Mouse (Mus musculus) embryonic facial prominence, embryonic 10.5 days (tissue): Measurements from ENCODE around the gene Erbin. TPM values are rescaled to one million over a fixed set of nuclear protein-coding genes. Genes with fewer than 3 reads are reported as not detected.

ENCODE experiments used
- DNase-seq: peaks from one replicate; pipeline ENCODE4 v3.0.0-alpha.2; 2017; ENCODE audit warnings: low spot score
- H3K27ac ChIP-seq: fragments of 300-500 bp; sonication (generic); replicated peaks from 2 replicates; pipeline ENCODE4 v1.5.1; 2016; ENCODE audit warnings: mild to moderate bottlenecking
- H3K27me3 ChIP-seq: fragments of 300-500 bp; sonication (generic); replicated peaks from 2 replicates; pipeline ENCODE4 v1.6.1; 2016; ENCODE audit warnings: low read depth, mild to moderate bottlenecking; ENCODE audit not compliant: poor library complexity, severe bottlenecking
- H3K36me3 ChIP-seq: fragments of 300-500 bp; sonication (generic); replicated peaks from 2 replicates; pipeline ENCODE4 v1.6.1; 2016; ENCODE audit warnings: mild to moderate bottlenecking, moderate library complexity
- H3K4me1 ChIP-seq: fragments of 300-500 bp; sonication (generic); 2 replicates; pipeline ENCODE4 v1.6.1; 2016
- H3K4me3 ChIP-seq: fragments of 300-500 bp; sonication (generic); 2 replicates; pipeline ENCODE4 v1.5.1; 2016; ENCODE audit warnings: mild to moderate bottlenecking, moderate library complexity
- H3K9me3 ChIP-seq: fragments of 300-500 bp; sonication (generic); 2 replicates; pipeline ENCODE4 v1.6.1; 2016; ENCODE audit warnings: mild to moderate bottlenecking
- WGBS: fragments of 180-500 bp; shearing (Covaris S2); methylation state at CpG from one replicate; pipeline ENCODE4 v1.1.7; 2016; 5-methylcytosine and 5-hydroxymethylcytosine counted together
- polyA plus RNA-seq: library from polyadenylated mRNA; unstranded; fragments of >200 nt; fragmentation: Nextera tagmentation; extraction: Ambion mirVana; gene quantifications from 2 replicates; pipeline ENCODE4 v1.2.1, GENCODE M21; 2016

Gene Erbin
- polyA plus RNA-seq, 1 experiment from 2014 or later = 16.6 TPM

DNA sequence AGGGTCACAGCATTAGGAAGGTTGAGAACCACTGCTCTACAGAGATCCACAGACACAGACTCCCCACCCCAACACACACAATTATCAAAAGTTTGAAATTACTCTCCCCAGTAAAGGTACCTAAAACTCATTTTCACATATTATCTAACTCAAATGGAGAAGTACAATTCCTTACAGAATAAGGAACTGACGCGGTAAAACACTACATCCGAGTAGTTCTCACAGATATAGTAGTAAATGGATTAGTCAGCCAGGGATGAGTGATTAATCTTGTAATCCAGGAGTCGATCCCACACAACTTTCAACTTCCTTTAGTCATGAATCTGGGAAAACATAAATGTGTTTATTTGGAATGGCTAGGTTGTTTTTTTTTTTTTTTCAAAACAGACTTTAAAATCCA, 22.7 kb downstream of the Erbin start:
- H3K27ac ChIP-seq = no peak overlapping the region
- DNase-seq = no peak
- H3K27me3 ChIP-seq = no peaks in the 10 kb centered on the region
- no peak overlapping the region for H3K4me3 ChIP-seq
- H3K9me3 ChIP-seq = peaks cover 7% of the 10 kb centered on the region
- H3K36me3 ChIP-seq = peaks cover 30% of the 10 kb centered on the region
- WGBS = 95% methylated on average over 4 of the region's 4 CpGs
- H3K4me1 ChIP-seq = no peaks in the 10 kb centered on the region

DNA sequence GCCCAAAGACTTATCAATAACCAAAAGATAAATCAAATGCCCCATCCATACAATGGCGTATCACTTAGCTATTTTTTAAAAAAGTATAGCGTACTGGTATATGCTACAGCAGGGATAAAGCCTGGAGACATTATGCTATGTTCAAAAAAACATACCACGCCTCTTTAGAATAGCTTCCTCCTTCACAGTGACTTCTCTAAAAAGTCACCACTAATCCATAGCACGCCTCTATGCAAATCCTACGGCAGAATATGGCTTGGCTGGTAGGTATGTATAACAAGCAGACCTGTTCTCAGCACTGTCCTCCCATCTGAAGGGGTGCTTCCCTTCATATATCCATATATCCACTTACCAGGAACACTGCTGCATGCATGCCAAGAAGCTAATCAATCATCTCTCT, 27.2 kb downstream of the Erbin start:
- WGBS = 95% methylated on average over 5 of the region's 5 CpGs
- Histone ChIP-seq H3K27ac (no peak overlapping the region), H3K36me3 (peaks cover 8% of the 10 kb centered on the region), H3K4me3 (no peak overlapping the region), H3K4me1 (peaks cover 10% of the 10 kb centered on the region), H3K9me3 (no peaks in the 10 kb centered on the region; the same call in 1 of the 2 replicates), H3K27me3 (no peaks in the 10 kb centered on the region)
- DNase-seq = no peak

DNA sequence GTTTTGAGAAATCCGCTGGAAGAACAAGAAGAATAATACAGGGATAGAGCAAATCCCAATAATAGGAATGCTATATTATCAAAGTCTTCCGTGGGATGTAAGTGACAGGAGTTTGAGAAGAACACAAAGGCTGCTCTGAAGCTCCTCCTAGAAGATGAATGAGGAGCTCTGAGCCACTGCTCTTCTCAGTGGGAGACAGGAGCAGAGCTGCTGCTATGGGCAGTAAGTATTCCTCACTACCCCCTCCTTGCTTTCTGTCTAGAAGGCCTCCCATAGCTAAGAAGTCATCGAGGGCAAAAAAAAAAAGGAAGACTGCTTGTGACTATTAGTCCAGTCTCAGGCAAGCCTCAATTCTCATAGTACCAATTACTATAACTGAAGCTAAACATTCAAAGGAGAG, 30.3 kb downstream of the Erbin start:
- no peak for DNase-seq
- Histone ChIP-seq H3K9me3 (no peaks in the 10 kb centered on the region), H3K27ac (no peak overlapping the region), H3K27me3 (no peaks in the 10 kb centered on the region), H3K4me3 (no peak overlapping the region), H3K4me1 (peaks cover 10% of the 10 kb centered on the region), H3K36me3 (peaks cover 14% of the 10 kb centered on the region)
- WGBS = 51% methylated on average over 3 of the region's 3 CpGs

DNA sequence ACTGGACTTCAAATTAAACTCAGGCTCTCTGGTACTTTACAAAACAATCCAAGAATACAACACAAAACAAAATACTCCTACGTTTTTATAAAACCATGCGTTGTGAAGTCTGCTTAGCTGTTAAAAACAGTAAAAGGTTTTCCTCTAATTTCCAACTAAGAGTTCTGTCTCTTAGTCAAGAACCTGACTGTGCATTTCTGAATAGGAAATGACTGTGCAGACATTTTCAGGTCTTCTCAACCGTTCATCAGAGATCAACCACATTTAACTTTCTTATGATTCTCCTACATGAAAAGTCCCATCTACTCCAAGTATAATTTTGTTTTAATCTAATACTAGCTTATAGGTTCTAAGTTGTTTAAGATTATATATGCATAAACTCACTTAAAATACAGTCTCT, 33.8 kb downstream of the Erbin start:
- H3K4me1 ChIP-seq = peaks cover 10% of the 10 kb centered on the region
- H3K4me3 ChIP-seq = no peak overlapping the region
- 89% methylated on average over 3 of the region's 3 CpGs for WGBS
- no peaks in the 10 kb centered on the region for H3K9me3 ChIP-seq
- DNase-seq = no peak
- H3K27me3 ChIP-seq = no peaks in the 10 kb centered on the region
- H3K36me3 ChIP-seq = peaks cover 42% of the 10 kb centered on the region
- no peak overlapping the region for H3K27ac ChIP-seq

DNA sequence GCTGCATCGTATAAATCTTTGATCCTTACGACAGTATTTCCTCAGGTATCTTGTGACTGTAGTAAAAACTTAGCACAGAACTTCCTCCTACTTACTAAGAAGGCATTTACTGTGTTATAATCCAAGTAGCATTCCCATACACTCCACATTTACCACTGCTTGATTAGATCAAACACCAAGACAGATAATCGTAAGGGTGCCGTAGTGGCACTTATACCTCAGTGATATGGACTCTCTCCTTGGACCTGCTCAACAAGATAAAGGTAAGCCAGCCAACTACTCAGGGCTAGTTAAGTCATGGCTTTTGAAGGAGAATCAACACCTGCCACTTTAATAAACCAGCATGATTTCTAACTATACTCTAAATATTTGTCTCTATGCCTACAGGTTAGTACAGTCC, 39.1 kb downstream of the Erbin start:
- WGBS = 96% methylated on average over 4 of the region's 4 CpGs
- H3K36me3 ChIP-seq = peaks cover 70% of the 10 kb centered on the region
- no peak overlapping the region for H3K27ac ChIP-seq
- DNase-seq = no peak
- H3K27me3 ChIP-seq = no peaks in the 10 kb centered on the region
- no peak overlapping the region for H3K4me3 ChIP-seq
- no peaks in the 10 kb centered on the region for H3K9me3 ChIP-seq
- H3K4me1 ChIP-seq = no peaks in the 10 kb centered on the region

DNA sequence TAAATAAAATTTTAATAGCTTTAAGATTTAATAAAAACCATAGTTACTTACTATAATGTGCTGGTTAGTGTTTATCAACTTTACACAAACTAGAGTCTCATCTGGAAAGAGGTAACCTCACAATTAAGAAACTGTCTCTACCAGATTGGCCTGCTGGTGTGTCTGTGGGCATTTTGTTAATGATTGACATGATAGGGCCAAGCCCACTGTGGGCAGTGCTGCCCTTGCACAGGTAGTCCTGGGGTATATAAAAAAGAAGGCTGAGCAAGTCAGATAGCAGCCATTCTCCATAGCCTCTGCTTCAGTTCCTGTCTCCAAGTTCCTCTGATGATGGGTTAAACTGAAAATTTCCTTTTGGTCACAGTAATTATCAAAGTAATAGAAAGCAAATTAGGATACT, 43.6 kb downstream of the Erbin start:
- no peak overlapping the region for H3K4me3 ChIP-seq
- H3K36me3 ChIP-seq = peaks cover 38% of the 10 kb centered on the region
- no peak for DNase-seq
- H3K27me3 ChIP-seq = no peaks in the 10 kb centered on the region
- no peaks in the 10 kb centered on the region for H3K4me1 ChIP-seq
- H3K27ac ChIP-seq = no peak overlapping the region
- H3K9me3 ChIP-seq = no peaks in the 10 kb centered on the region

DNA sequence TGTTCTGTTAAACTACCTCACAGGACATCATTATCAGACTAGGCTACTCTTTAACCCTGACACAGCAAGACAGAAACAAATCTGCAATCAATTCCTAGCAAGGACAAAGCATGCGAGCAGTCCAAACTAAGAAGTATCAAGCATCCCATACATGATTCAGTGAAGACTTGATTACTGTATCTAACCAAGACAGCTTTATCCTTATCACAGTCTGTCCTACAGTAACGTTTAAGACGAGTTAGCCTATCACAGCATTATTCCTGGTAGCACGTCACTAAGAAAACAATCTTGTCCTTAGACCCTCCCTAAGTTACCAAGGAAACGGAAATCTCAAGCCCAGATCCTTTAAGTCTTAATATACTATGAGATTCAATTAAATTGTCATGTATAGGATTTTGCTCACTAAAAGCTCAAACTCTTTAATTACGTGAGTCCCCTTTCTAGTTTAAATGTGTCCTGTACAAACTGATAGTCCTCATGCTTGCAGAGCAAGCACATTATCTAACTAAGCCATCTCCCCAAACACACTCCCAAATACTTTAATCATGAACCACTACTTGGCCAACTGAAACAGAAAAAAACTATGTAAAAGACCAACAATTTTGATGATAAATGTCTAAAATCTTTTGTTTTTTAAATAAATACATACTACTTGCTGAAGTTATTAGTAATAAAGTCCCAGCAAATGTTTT, 44.3 kb downstream of the Erbin start:
- no peaks in the 10 kb centered on the region for H3K4me1 ChIP-seq
- H3K27ac ChIP-seq = no peak overlapping the region
- no peaks in the 10 kb centered on the region for H3K27me3 ChIP-seq
- no peak overlapping the region for H3K4me3 ChIP-seq
- DNase-seq = no peak
- H3K36me3 ChIP-seq = peaks cover 30% of the 10 kb centered on the region
- 91% methylated on average over 6 of the region's 6 CpGs for WGBS
- no peaks in the 10 kb centered on the region for H3K9me3 ChIP-seq

DNA sequence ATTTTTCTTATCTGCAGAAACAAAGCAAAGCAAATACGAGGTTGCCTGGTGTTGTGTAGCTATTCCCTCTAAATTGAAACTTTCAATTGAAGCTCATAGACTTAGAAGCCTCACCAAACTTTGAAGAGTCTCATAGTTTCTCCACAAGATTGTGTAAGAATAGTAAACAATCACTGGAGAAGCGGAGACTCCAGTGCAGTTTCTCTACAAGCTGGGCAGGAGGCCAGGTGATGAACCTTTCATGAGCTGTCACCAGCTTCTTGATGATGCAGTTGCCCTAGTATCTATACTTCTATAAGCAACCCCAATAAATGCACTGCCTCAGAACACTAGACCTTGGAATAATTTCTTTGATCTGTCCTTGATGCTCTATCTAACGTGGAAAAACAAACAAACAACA, 49.5 kb downstream of the Erbin start:
- no peak overlapping the region for H3K27ac ChIP-seq
- 90% methylated on average over 3 of the region's 3 CpGs for WGBS

DNA sequence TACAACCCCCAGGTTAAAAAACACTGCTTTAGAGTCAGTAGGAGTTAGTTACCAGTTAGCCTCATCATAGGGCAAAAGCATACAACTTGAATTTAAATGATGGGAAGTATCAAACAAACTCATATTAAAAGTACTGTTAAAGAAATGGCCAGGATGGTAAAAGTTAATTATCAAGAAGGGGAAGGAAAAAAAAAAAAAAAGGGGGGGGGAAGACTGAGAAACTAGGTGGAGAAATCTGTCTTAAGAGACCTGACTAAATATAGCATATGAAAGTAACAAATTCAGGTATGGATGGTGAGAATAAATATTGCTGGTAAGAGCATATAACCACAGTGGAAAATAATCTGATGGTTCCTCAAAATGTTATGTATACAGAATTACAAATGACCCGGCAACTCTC, 50.2 kb downstream of the Erbin start:
- WGBS = 100% methylated on average over 1 of the region's 1 CpGs
- Histone ChIP-seq H3K4me3 (no peak overlapping the region), H3K27me3 (no peaks in the 10 kb centered on the region), H3K4me1 (no peaks in the 10 kb centered on the region), H3K9me3 (no peaks in the 10 kb centered on the region), H3K27ac (no peak overlapping the region), H3K36me3 (peaks cover 21% of the 10 kb centered on the region)
- DNase-seq = no peak

More for the DNA sequence above, 49.5 kb downstream of the Erbin start:
- peaks cover 20% of the 10 kb centered on the region for H3K36me3 ChIP-seq
- no peak overlapping the region for H3K4me3 ChIP-seq
- DNase-seq = no peak
- H3K9me3 ChIP-seq = no peaks in the 10 kb centered on the region
- H3K4me1 ChIP-seq = no peaks in the 10 kb centered on the region
- H3K27me3 ChIP-seq = no peaks in the 10 kb centered on the region

DNA sequence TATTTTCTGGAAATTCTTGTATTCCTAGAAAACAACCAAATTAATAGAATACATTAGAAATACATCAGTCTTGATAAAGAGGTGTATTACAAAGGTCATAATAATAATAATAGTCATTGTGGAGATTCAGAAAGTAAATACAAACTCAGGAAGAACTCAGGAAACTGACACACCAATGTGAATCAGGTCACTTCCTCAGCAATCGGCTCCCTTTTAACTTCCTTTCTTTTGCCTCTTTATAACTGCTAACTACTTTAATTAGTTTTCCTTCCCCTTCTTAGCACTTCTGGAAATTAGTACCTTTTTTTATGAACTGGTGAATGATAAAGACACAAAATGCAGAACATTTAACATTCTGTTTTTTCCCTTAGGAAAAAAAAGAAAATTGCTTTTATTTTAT, 51.4 kb downstream of the Erbin start:
- Histone ChIP-seq H3K27me3 (no peaks in the 10 kb centered on the region), H3K4me3 (no peak overlapping the region), H3K27ac (no peak overlapping the region), H3K4me1 (no peaks in the 10 kb centered on the region), H3K36me3 (peaks cover 25% of the 10 kb centered on the region), H3K9me3 (no peaks in the 10 kb centered on the region)
- DNase-seq = no peak
- 74% methylated on average over 1 of the region's 1 CpGs for WGBS

DNA sequence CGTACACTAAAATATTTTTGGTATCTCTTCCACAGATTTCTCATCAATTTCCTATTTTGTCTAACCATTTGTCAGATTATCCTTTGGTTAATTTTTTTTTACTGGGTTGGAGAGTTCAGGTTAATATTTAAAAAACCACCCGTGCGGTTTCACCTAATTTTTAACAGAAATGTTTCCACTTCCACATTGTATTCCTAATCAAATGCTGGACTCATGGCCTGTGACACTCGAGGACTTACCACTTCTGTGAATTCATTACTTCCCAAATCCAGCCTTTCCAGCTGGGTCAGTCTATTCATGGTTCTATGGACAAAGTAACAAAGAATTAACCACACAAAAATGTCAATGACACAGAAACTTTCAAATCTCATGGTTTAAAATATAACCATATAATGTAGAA, 58.3 kb downstream of the Erbin start:
- DNase-seq = no peak
- 93% methylated on average over 4 of the region's 4 CpGs for WGBS

DNA sequence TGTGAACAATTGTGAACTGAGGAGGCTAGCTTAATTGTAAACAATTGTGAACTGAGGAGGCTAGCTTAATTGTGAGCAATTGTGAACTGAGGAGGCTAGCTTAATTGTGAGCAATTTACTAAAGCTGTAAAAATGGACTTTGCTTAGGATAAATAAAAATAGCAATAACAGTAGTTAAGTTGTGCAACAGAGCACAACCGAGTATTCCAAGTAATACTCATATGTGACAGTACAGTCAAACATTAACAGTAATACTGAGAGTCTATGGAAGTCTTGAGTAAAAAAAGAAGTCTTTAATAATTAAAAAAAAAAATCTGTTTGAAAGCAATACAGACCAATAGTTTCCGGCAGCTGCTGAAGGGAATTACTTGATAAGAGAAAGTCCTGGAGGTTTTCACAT, 61.3 kb downstream of the Erbin start:
- peaks cover 77% of the 10 kb centered on the region for H3K36me3 ChIP-seq
- H3K4me3 ChIP-seq = no peak overlapping the region
- no peak overlapping the region for H3K27ac ChIP-seq
- no peaks in the 10 kb centered on the region for H3K27me3 ChIP-seq
- no peaks in the 10 kb centered on the region for H3K4me1 ChIP-seq
- DNase-seq = no peak
- no peaks in the 10 kb centered on the region for H3K9me3 ChIP-seq
- 86% methylated on average over 2 of the region's 2 CpGs for WGBS

More for the DNA sequence above, 58.3 kb downstream of the Erbin start:
- Histone ChIP-seq H3K4me3 (no peak overlapping the region), H3K36me3 (peaks cover 69% of the 10 kb centered on the region), H3K27ac (no peak overlapping the region), H3K9me3 (no peaks in the 10 kb centered on the region), H3K4me1 (no peaks in the 10 kb centered on the region), H3K27me3 (no peaks in the 10 kb centered on the region)

DNA sequence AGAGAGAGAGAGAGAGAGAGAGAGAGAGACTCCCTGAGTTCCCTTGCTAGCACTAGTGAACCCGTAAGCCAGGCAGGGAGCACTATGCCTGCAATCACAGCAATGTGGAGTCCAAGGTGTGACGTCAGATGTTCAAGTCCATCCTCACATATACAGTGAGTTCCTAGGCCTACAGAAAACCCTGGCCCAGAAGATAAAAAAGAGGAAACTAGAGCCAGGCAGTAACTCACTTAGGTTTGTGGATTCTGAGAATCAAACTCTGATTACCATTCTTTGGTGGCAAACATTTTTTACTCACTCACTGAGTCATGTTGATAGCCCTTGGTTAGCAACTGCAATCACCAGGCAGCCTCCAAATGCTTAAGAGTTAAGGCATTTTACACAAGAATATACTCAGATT, 72.7 kb downstream of the Erbin start:
- Histone ChIP-seq H3K27me3 (no peaks in the 10 kb centered on the region), H3K27ac (no peak overlapping the region), H3K4me3 (no peak overlapping the region), H3K36me3 (peaks cover 81% of the 10 kb centered on the region), H3K4me1 (no peaks in the 10 kb centered on the region), H3K9me3 (no peaks in the 10 kb centered on the region)
- 91% methylated on average over 2 of the region's 2 CpGs for WGBS
- DNase-seq = no peak
